Mouse (Mus musculus) liver, embryonic 15.5 days (tissue): ENCODE results near the gene Fam117a. TPM values are rescaled to one million over a fixed set of nuclear protein-coding genes. Genes with fewer than 3 reads are reported as not detected.

Source experiments
- ATAC-seq: fragments of 200-750 bp; cut with Nextera tagmentation; 2 replicates; pipeline ENCODE4 v1.8.0; 2017; ENCODE audit warnings: moderate number of reproducible peaks, mild to moderate bottlenecking, moderate library complexity; ENCODE audit not compliant: insufficient read depth
- H3K27ac ChIP-seq: fragments of 300-500 bp; sonication (generic); replicated peaks from 2 replicates; pipeline ENCODE4 v1.5.1; 2015; ENCODE audit warnings: mild to moderate bottlenecking, inconsistent platforms
- H3K27me3 ChIP-seq: fragments of 300-500 bp; sonication (generic); 2 replicates; pipeline ENCODE4 v1.6.1; 2015; ENCODE audit warnings: mild to moderate bottlenecking, inconsistent platforms
- H3K36me3 ChIP-seq: fragments of 300-500 bp; sonication (generic); replicated peaks from 2 replicates; pipeline ENCODE4 v1.6.1; 2015; ENCODE audit warnings: moderate library complexity, mild to moderate bottlenecking, inconsistent platforms
- H3K4me1 ChIP-seq: fragments of 300-500 bp; sonication (generic); replicated peaks from 2 replicates; pipeline ENCODE4 v1.6.1; 2015; ENCODE audit warnings: inconsistent platforms
- H3K4me2 ChIP-seq: fragments of 300-500 bp; sonication (generic); 2 replicates; pipeline ENCODE4 v1.6.1; 2015; ENCODE audit warnings: moderate library complexity, mild to moderate bottlenecking, inconsistent platforms
- H3K4me3 ChIP-seq: fragments of 300-500 bp; sonication (generic); replicated peaks from 2 replicates; pipeline ENCODE4 v1.5.1; 2015; ENCODE audit warnings: mild to moderate bottlenecking, inconsistent platforms
- H3K9ac ChIP-seq: fragments of 300-500 bp; sonication (generic); 2 replicates; pipeline ENCODE4 v1.6.1; 2015; ENCODE audit warnings: moderate library complexity, mild to moderate bottlenecking, inconsistent platforms
- H3K9me3 ChIP-seq: fragments of 300-500 bp; sonication (generic); replicated peaks from 2 replicates; pipeline ENCODE4 v1.6.1; 2016; ENCODE audit warnings: inconsistent platforms
- WGBS: fragments of 180-500 bp; shearing (Covaris S2); methylation state at CpG from one replicate; pipeline ENCODE4 v1.1.7; 2015; ENCODE audit warnings: mixed read lengths; ENCODE audit not compliant: insufficient replicate concordance; 5-methylcytosine and 5-hydroxymethylcytosine counted together
- polyA plus RNA-seq: library from polyadenylated mRNA; unstranded; fragments of >200 nt; fragmentation: Nextera tagmentation; extraction: Ambion mirVana; gene quantifications from 2 replicates; pipeline ENCODE4 v1.2.1, GENCODE M21; 2015

Fam117a gene
- polyA plus RNA-seq, 1 experiment from 2014 or later: 75.3 TPM

DNA sequence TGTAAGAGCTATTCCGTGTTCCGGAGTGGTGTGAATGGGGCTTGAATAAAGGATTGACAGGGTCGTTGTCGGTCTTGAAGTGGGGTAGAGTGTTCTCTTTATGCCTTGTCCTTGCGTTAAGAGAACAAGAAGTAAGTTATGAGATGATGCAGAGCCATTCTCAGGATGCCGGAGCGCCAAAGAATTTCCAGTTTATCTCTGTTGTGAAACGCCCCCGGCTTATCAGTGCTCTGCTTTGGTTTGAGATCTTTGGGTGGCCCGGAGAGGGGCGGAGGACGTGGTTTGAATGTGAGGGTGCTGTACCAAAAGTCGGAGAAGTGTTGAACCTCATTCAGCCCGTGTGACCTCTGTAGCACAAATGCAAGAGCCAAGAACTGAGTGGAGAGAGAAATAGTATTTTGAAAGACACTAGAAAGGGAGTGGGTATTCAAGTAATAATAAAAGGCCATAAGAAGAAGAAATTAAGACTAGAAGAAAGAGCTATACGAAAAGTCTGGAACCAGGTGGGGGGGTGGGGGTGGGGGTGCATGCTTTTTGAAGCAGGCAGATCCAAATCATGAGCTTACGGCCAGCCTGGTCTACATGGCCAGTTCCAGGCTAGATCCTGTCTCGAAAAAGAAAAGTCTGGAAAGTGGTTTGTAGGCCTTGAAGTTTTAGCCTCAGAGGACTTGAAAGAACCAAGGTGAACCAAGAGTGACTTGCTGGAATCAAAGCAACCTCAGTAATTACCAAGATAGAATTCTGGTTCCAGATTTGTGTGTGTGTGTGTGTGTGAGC is 26.0 kb upstream of the Fam117a start:
- peak overlapping the region; percentile 95 for H3K9ac ChIP-seq
- peak overlapping the region; percentile 96 for H3K4me3 ChIP-seq
- H3K9me3 ChIP-seq: no peaks in the 10 kb centered on the region
- peaks cover 54% of the 10 kb centered on the region for H3K4me1 ChIP-seq
- H3K4me2 ChIP-seq: peak overlapping the region; percentile 77
- peaks cover 15% of the 10 kb centered on the region for H3K36me3 ChIP-seq
- no peak for ATAC-seq
- no peaks in the 10 kb centered on the region for H3K27me3 ChIP-seq
- peak overlapping the region; percentile 99 for H3K27ac ChIP-seq
- WGBS: 8% methylated on average over 17 of the region's 17 CpGs

DNA sequence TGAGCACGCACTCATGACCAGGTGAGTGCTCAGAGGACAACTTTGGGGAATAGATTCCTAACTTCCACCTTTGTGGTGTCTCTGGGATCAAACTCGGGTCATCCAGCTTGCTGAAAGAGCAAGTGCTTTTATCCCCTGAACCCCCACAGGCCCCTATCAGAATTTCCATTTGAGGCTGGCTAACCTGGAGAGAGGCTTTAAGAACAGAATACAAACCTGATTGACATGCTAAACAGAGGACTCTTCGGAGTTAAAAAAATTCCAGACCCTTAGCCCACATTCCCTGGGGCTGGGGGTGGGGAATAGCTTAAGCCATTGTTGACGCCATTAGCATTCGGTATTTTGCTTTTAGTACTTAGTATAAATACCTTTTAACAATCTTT is 25.4 kb upstream of the Fam117a start:
- H3K9ac ChIP-seq: peak overlapping the region; percentile 95; the same call in 1 of the 2 replicates
- H3K9me3 ChIP-seq: no peaks in the 10 kb centered on the region
- no peaks in the 10 kb centered on the region for H3K27me3 ChIP-seq
- 61% methylated on average over 5 of the region's 5 CpGs for WGBS
- ATAC-seq: no peak
- peaks cover 50% of the 10 kb centered on the region for H3K4me1 ChIP-seq
- H3K27ac ChIP-seq: no peak overlapping the region
- peaks cover 9% of the 10 kb centered on the region for H3K36me3 ChIP-seq
- H3K4me3 ChIP-seq: peak overlapping the region; percentile 96
- H3K4me2 ChIP-seq: peak overlapping the region; percentile 77

DNA sequence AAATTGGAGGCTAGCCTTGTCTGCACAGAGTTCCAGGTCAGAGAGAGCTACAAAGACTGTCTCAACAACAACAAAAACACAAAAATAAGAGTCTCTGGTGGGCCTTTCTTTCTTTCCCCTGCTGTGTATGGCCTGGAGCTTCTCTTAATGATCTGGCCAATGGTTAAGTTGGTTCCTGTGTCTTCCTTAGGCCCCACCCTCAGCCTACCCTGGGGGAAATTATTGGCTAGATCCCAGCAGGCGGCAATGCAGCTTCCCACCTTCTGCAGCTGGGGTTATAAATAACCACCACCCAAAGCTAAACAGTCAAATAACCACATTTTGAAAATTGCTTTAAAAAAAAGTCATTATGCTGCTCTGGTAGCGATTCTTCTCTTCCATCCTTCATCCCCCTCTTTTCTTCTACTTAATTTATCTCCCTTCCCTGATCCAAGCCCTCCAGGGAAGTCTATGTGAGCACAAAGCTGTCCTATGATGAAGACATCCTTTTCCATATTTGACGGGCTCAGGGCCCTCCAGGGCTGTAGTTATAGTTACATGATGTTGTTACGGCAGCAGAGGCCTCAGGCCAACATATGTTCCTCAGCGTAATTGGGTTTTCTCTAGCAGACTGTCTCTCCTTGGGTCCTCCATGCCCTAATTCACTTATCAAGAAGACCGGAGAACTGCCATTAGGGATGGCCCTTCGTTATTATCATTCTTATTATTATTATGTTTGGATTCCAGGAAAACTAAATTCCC is 21.4 kb upstream of the Fam117a start:
- H3K4me1 ChIP-seq: peaks cover 67% of the 10 kb centered on the region
- 74% methylated on average over 7 of the region's 7 CpGs for WGBS
- no peak for ATAC-seq

DNA sequence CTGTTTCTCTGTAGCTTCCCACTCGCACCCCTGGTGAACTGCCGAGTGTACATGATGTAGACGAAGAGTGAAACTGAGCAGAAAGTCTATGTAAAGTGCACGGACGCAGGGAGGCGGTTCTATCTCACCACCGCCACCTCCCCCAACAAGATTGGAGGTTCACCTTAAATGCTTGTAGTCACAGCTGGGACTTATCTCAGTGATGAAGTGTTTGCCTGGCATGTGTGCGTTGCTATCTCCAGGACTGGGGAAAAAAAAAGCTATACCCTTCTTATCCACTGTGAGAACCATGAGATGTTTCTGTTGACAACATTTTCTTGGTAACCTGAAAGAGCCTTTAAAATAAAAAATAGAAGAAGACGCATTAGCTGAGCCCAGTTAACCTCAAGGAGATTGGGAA is 18.7 kb upstream of the Fam117a start:
- Histone ChIP-seq H3K27me3 (no peaks in the 10 kb centered on the region), H3K4me3 (peak overlapping the region; percentile 16; the same call in 1 of the 2 replicates), H3K4me2 (peak overlapping the region; percentile 43), H3K9ac (no peak overlapping the region), H3K4me1 (peaks cover 65% of the 10 kb centered on the region), H3K9me3 (no peaks in the 10 kb centered on the region), H3K27ac (peak overlapping the region; percentile 83), H3K36me3 (no peaks in the 10 kb centered on the region)
- WGBS: 26% methylated on average over 9 of the region's 9 CpGs
- ATAC-seq: peak; percentile 72

More for the DNA sequence above, 21.4 kb upstream of the Fam117a start:
- Histone ChIP-seq H3K27ac (no peak overlapping the region), H3K27me3 (no peaks in the 10 kb centered on the region), H3K4me3 (no peak overlapping the region), H3K9ac (no peak overlapping the region), H3K9me3 (no peaks in the 10 kb centered on the region), H3K36me3 (no peaks in the 10 kb centered on the region), H3K4me2 (no peak overlapping the region)

DNA sequence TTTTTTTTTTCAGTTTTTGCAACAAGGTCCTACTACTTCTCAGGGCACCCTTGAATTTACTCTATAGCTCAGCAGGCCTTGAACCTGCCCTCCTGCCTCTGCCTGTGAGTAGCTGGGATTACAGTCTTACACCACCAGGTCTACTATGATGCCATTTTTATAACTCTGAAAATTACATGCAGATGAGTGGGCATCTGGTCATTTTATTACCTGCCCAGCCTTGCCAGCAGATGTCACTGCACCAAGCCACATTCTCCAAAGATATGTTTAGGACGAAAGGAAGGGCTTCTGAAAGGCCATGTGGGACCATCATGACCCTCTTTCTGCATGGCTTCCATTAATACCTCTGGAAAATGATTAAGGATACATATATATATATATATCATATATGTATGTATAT is 17.3 kb upstream of the Fam117a start:
- peak overlapping the region; percentile 18; the same call in 1 of the 2 replicates for H3K9ac ChIP-seq
- peak overlapping the region; percentile 83 for H3K27ac ChIP-seq
- 38% methylated on average over 1 of the region's 1 CpGs for WGBS

DNA sequence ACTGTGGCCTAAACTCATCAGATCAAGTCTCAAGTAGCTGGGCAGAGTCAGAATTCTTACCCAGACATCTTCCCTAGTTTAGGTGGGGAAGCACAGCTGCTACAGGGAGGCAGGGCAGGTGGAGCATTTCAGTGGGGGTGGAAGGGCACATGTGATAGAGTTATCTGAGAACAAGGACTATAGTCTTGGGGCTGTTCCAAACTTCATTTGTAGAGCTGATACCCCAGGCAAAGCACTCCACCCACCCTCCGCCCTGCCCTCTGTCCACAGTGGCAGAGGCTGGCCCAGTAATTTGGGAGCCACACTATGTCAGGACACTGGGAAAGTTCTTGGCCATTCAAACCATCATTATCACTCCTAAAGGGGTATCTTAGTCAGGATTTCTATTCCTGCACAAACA is 16.8 kb upstream of the Fam117a start:
- ATAC-seq: peak; percentile 95
- peak overlapping the region; percentile 51 for H3K4me2 ChIP-seq

More for the DNA sequence above, 17.3 kb upstream of the Fam117a start:
- no peaks in the 10 kb centered on the region for H3K9me3 ChIP-seq
- 0 out of 2 replicates have a peak, but pooled peaks have one; percentile 29 for ATAC-seq
- no peak overlapping the region for H3K4me3 ChIP-seq
- H3K4me1 ChIP-seq: peaks cover 57% of the 10 kb centered on the region
- no peaks in the 10 kb centered on the region for H3K27me3 ChIP-seq
- H3K36me3 ChIP-seq: no peaks in the 10 kb centered on the region
- peak overlapping the region; percentile 51 for H3K4me2 ChIP-seq

DNA sequence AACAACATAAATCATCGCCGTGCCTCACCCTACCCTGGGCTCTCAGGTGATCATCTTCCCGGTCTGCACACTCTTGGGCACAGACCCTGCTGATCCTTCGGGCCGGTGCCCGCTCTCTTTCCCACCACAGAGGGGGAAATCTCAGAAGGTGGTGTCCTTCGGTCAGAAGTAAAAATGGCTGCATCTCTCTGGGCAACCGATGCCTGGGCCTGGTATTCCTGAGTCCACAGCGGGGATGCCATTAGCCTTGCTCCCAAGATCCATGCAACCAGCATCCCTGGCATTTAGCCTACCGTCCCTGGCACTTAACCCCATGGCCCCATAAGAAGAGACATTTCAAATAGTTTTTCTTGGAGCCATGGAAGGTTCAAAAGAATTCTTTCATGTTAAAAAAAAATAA is 12.6 kb upstream of the Fam117a start:
- Histone ChIP-seq H3K4me2 (no peak overlapping the region), H3K9ac (no peak overlapping the region), H3K9me3 (no peaks in the 10 kb centered on the region), H3K27ac (no peak overlapping the region), H3K4me1 (peaks cover 42% of the 10 kb centered on the region), H3K4me3 (no peak overlapping the region), H3K36me3 (no peaks in the 10 kb centered on the region), H3K27me3 (no peaks in the 10 kb centered on the region)
- no peak for ATAC-seq
- 90% methylated on average over 10 of the region's 10 CpGs for WGBS

More for the DNA sequence above, 16.8 kb upstream of the Fam117a start:
- Histone ChIP-seq H3K27me3 (no peaks in the 10 kb centered on the region), H3K4me3 (no peak overlapping the region), H3K36me3 (no peaks in the 10 kb centered on the region), H3K9me3 (no peaks in the 10 kb centered on the region), H3K4me1 (peaks cover 57% of the 10 kb centered on the region), H3K27ac (peak overlapping the region; percentile 83), H3K9ac (peak overlapping the region; percentile 27; the same call in 1 of the 2 replicates)
- WGBS: 25% methylated on average over 1 of the region's 1 CpGs

DNA sequence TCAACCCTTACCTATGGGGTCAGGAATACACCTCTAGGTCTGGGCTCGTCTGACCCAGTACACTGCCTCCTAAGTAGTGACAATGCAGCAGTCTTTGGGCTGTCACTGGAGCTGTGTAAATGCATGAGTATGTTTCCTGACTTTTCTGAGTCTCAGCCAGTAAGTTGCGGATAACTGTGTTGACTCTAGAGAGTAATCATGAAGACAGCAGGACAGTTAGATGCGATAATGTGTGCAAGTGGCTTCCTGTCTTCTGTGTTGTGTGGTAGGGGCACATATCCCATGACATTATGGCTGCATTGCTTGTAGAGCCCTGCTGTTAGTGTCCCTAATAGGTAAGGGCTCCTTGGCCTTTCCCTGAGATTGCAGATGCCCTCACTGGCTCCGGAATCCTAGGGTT is 11.0 kb upstream of the Fam117a start:
- Histone ChIP-seq H3K4me2 (no peak overlapping the region), H3K9me3 (no peaks in the 10 kb centered on the region), H3K9ac (no peak overlapping the region), H3K27ac (no peak overlapping the region), H3K4me3 (no peak overlapping the region), H3K27me3 (no peaks in the 10 kb centered on the region), H3K4me1 (peaks cover 29% of the 10 kb centered on the region), H3K36me3 (no peaks in the 10 kb centered on the region)
- no peak for ATAC-seq
- WGBS: 71% methylated on average over 4 of the region's 4 CpGs

DNA sequence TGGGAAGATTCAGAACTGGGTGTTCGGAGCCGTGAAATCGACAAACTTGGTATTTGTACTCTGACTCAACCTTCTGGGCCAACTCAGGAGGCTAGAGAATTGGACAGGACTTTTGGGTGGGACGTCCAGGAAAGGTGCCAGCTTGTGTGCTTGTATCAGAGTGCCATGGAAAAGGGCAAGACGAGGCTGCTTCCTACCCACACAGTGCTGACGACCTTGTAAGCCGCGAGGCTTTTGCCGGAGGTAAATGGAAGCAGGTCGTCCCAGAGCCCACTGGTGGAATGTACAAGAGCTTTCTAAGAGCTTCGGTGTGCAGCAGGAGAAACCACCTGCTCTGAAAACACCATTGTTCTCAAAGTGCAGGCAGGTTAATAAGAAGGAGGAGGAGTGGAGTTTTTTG is 10.6 kb upstream of the Fam117a start:
- 72% methylated on average over 11 of the region's 11 CpGs for WGBS
- no peaks in the 10 kb centered on the region for H3K36me3 ChIP-seq
- no peak for ATAC-seq

DNA sequence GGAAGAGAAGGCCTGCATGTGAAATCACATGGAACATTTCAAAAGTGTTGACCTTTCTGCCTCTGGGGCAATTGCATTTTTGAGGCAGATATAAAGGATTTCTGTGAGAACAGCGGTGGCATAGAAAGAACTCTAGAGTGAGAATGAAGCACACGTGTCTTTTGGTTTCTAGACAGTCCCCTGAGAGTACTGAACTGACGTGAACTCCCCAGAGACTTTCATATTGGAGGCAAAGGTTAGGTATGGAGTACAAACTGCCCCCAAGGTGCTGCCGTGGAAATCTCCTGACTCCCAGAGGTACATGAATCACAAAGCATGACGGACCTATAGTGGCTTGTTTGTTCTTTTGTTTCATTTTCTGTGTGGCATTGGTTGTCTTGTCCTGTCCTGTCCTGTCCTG is 8.2 kb upstream of the Fam117a start:
- Histone ChIP-seq H3K4me3 (no peak overlapping the region), H3K27me3 (no peaks in the 10 kb centered on the region), H3K36me3 (no peaks in the 10 kb centered on the region), H3K4me2 (no peak overlapping the region), H3K4me1 (peaks cover 39% of the 10 kb centered on the region), H3K27ac (peak overlapping the region; percentile 51), H3K9ac (no peak overlapping the region), H3K9me3 (no peaks in the 10 kb centered on the region)
- WGBS: 79% methylated on average over 5 of the region's 5 CpGs
- ATAC-seq: no peak

More for the DNA sequence above, 10.6 kb upstream of the Fam117a start:
- Histone ChIP-seq H3K4me1 (peaks cover 25% of the 10 kb centered on the region), H3K27me3 (no peaks in the 10 kb centered on the region), H3K4me3 (no peak overlapping the region), H3K27ac (no peak overlapping the region), H3K4me2 (no peak overlapping the region), H3K9ac (no peak overlapping the region), H3K9me3 (no peaks in the 10 kb centered on the region)

DNA sequence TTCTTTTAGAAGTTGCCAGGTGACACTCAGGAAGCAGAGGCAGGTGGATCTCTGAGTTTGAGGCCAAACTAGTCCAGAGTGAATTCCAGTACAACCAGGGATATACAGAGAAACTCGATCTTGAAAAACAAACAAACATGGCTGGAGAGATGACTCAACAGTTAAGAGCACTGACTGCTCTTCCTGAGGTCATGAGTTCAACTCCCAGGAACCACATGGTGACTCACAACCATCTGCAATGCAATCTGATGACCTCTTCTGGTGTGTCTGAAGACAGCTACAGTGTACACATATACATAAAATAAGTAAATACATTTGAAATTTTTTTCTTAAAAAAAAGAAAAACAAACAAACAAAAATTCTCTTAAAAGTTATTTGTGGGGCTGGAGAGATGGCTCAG is 6.2 kb upstream of the Fam117a start:
- Histone ChIP-seq H3K36me3 (no peaks in the 10 kb centered on the region), H3K4me1 (peaks cover 54% of the 10 kb centered on the region), H3K9me3 (no peaks in the 10 kb centered on the region), H3K27ac (no peak overlapping the region), H3K9ac (no peak overlapping the region), H3K4me3 (no peak overlapping the region), H3K27me3 (no peaks in the 10 kb centered on the region), H3K4me2 (no peak overlapping the region)
- WGBS: 49% methylated on average over 1 of the region's 1 CpGs
- no peak for ATAC-seq
